Mouse (Mus musculus): ENCODE results near the gene Rnaseh2c. TPM values are rescaled to one million over a fixed set of nuclear protein-coding genes. Genes with fewer than 3 reads are reported as not detected.

Gene Rnaseh2c
- polyA plus RNA-seq, 1 experiment: 77.8 TPM

DNA sequence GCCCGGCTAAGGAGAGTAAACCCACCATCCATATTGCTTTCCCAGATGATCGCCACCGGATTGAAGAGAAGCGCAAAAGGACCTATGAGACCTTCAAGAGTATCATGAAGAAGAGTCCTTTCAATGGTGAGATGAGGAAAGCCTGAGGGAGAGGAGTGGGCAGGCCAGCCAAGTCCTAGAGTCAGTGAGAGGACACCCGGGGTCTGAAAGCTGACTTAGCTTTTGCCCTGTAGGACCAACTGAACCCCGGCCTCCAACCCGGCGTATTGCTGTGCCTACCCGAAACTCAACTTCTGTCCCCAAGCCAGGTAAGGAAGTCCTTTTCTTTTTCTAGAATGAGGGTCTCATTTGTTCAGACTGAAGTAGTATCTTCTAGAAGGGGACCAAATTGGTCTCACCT lies 43.6 kb downstream of the Rnaseh2c start:
- H3K4me3 ChIP-seq (ENCODE audit: insufficient read depth, poor library complexity, severe bottlenecking): no peak overlapping the region
- peaks cover 70% of the 10 kb centered on the region for H3K36me3 ChIP-seq (ENCODE audit: control insufficient read depth, insufficient read depth)

DNA sequence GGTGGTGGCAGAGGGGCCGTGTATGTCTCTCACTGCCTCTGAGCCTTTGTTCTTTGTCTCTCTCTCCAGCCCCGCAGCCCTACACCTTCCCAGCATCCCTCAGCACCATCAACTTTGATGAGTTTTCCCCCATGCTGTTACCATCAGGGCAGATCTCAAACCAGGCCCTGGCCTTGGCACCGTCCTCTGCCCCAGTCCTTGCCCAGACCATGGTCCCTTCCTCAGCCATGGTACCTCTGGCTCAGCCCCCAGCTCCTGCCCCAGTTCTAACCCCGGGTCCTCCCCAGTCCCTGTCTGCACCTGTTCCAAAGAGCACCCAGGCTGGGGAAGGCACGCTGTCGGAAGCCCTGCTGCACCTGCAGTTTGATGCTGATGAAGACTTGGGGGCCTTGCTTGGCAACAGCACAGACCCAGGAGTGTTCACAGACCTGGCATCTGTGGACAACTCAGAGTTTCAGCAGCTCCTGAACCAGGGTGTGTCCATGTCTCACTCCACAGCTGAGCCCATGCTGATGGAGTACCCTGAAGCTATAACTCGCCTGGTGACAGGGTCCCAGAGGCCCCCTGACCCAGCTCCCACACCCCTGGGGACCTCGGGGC lies 45.2 kb downstream of the Rnaseh2c start:
- no peak overlapping the region for H3ac ChIP-seq (ENCODE audit: control insufficient read depth, insufficient read length, low read depth)
- peaks cover 71% of the 10 kb centered on the region for H3K36me3 ChIP-seq (ENCODE audit: control insufficient read depth, insufficient read depth)
- no peak overlapping the region for H3K4me3 ChIP-seq (ENCODE audit: insufficient read depth, poor library complexity, severe bottlenecking)
- H3K79me3 ChIP-seq (ENCODE audit: low read depth): no peaks in the 10 kb centered on the region
- H3K79me2 ChIP-seq (ENCODE audit: control insufficient read depth, insufficient read depth): no peaks in the 10 kb centered on the region
- no peak for TF ChIP-seq CEBPB (IDR thresholded peaks at IDR 0.05; ENCODE audit: low read depth)
- TF ChIP-seq CTCF (IDR thresholded peaks at IDR 0.05; ENCODE audit: control insufficient read depth, insufficient read depth, insufficient read length): no peak
- no peak for TF ChIP-seq MYOG (IDR thresholded peaks at IDR 0.05; ENCODE audit: control insufficient read depth, extremely low read depth, insufficient read length)
- no peak for TF ChIP-seq FOSL1 (IDR thresholded peaks at IDR 0.05; ENCODE audit: insufficient read depth, low read length, poor library complexity, severe bottlenecking)
- H3K27me3 ChIP-seq (ENCODE audit: control insufficient read depth, insufficient read depth, insufficient read length): no peaks in the 10 kb centered on the region

More for the DNA sequence above, 43.6 kb downstream of the Rnaseh2c start:
- H3K79me3 ChIP-seq (ENCODE audit: low read depth): no peaks in the 10 kb centered on the region
- TF ChIP-seq CEBPB (IDR thresholded peaks at IDR 0.05; ENCODE audit: low read depth) (no peak), MYOD1 (IDR thresholded peaks at IDR 0.05; ENCODE audit: control insufficient read depth, insufficient read length, low read depth) (no peak), MAX (IDR thresholded peaks at IDR 0.05) (no peak), USF1 (IDR thresholded peaks at IDR 0.05; ENCODE audit: low read depth) (no peak), MYOG (IDR thresholded peaks at IDR 0.05; ENCODE audit: control insufficient read depth, extremely low read depth, insufficient read length) (no peak), FOSL1 (IDR thresholded peaks at IDR 0.05; ENCODE audit: insufficient read depth, low read length, poor library complexity, severe bottlenecking) (no peak), CTCF (IDR thresholded peaks at IDR 0.05; ENCODE audit: control insufficient read depth, insufficient read depth, insufficient read length) (no peak)
- H3K79me2 ChIP-seq (ENCODE audit: control insufficient read depth, insufficient read depth): peaks cover 2% of the 10 kb centered on the region
- H3K27me3 ChIP-seq (ENCODE audit: control insufficient read depth, insufficient read depth, insufficient read length): no peaks in the 10 kb centered on the region
- H3ac ChIP-seq (ENCODE audit: control insufficient read depth, insufficient read length, low read depth): no peak overlapping the region

DNA sequence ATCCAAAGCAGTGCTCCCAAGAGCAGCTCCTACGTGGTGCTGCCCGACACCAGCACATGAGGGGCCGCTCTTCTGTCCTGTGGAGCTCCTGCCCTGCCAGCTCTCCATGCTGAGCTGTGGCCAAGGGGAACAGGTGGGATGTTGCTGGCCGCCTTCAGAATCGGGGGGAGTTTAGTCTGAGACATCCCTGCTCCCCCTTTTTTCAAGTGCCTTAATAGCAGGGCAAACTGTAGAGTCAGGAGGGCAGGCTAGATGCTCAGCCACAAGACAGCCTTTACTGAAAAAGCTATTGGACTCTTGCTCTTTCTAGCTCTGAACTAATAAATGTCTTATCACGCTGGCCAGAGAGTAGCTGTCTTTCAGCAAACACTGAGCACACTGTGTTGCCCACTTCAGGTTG lies 46.1 kb downstream of the Rnaseh2c start:
- Histone ChIP-seq H3K27me3 (ENCODE audit: control insufficient read depth, insufficient read depth, insufficient read length) (no peaks in the 10 kb centered on the region), H3K4me3 (ENCODE audit: insufficient read depth, poor library complexity, severe bottlenecking) (no peak overlapping the region), H3K36me3 (ENCODE audit: control insufficient read depth, insufficient read depth) (peaks cover 61% of the 10 kb centered on the region), H3K79me3 (ENCODE audit: low read depth) (no peaks in the 10 kb centered on the region), H3ac (ENCODE audit: control insufficient read depth, insufficient read length, low read depth) (no peak overlapping the region), H3K79me2 (ENCODE audit: control insufficient read depth, insufficient read depth) (no peaks in the 10 kb centered on the region)
- TF ChIP-seq CTCF (IDR thresholded peaks at IDR 0.05; ENCODE audit: control insufficient read depth, insufficient read depth, insufficient read length) (no peak), CEBPB (IDR thresholded peaks at IDR 0.05; ENCODE audit: low read depth) (no peak)

DNA sequence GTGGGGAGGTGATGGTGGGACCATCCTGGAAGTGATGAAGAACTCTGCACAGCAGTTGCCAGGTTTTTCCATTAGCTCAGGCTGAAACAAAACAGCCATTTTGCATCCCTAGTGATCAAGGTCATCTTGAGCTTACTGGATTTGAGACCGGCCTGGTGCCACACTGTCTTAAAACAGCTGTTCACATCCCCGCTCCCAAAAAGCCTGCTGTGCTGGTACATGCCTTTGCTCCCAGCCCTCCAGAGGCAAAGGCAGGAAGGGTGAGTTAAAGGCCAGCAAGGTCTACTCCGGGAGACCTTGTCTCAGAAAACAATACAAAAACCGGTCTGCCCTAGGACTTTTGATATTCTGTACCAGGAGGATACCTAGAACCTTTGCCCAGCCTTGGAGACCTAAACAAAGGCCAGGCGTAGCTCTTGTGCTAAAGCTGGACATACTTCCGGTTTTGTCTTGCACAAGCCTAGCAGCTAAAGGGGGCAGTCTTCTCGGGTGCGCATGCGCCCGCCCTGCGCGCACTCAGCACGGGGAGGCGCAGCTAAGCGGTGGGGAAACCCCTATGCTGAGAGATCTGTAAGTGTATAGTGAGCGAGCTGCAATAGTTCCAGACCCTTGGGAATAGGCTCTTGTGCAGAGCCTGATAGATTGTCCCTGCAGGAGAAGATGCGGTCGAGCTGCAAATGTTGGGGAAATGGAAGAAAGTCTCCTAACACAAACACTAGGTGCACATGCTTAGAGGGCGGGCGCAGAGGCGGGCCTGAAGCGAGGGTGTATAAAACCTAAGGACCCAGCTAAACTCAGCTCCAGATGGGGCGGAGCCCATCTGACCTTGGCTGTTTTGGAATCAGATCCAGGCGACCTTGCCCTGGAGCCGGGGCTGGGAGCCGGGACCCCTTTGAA lies 47.0 kb downstream of the Rnaseh2c start:
- Histone ChIP-seq H3K79me2 (ENCODE audit: control insufficient read depth, insufficient read depth) (no peaks in the 10 kb centered on the region), H3K36me3 (ENCODE audit: control insufficient read depth, insufficient read depth) (peaks cover 54% of the 10 kb centered on the region), H3ac (ENCODE audit: control insufficient read depth, insufficient read length, low read depth) (peak overlapping the region; percentile 28), H3K27me3 (ENCODE audit: control insufficient read depth, insufficient read depth, insufficient read length) (no peaks in the 10 kb centered on the region), H3K79me3 (ENCODE audit: low read depth) (no peaks in the 10 kb centered on the region), H3K4me3 (ENCODE audit: insufficient read depth, poor library complexity, severe bottlenecking) (no peak overlapping the region)
- no peak for TF ChIP-seq MYOD1 (IDR thresholded peaks at IDR 0.05; ENCODE audit: control insufficient read depth, insufficient read length, low read depth)
- TF ChIP-seq MAX (IDR thresholded peaks at IDR 0.05): no peak
- no peak for TF ChIP-seq USF1 (IDR thresholded peaks at IDR 0.05; ENCODE audit: low read depth)
- TF ChIP-seq CEBPB (IDR thresholded peaks at IDR 0.05; ENCODE audit: low read depth): peak; percentile 61
- TF ChIP-seq FOSL1 (IDR thresholded peaks at IDR 0.05; ENCODE audit: insufficient read depth, low read length, poor library complexity, severe bottlenecking): no peak

DNA sequence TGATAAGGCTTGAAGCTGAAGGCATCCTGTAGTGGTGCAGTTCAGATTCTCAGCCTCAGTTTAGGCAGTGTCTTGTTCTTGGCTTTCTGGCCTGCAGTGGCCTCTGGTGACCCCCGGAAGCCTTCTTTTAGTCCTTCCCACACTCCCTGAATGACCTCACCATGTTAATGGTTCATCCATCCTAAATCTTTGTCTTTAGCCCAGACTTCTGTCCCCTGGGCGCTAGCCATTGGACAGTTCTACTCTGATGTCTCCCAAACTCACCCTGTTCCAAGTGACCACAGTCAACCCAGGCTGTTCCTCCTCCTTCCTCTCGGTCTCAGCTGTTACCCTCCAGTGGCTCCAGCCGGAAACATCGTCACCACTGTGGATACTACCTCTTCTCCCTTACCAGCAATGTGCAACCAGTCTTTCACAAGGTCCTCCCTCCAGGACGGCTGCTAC lies 47.6 kb downstream of the Rnaseh2c start:
- H3K4me3 ChIP-seq (ENCODE audit: insufficient read depth, poor library complexity, severe bottlenecking): no peak overlapping the region
- H3K79me2 ChIP-seq (ENCODE audit: control insufficient read depth, insufficient read depth): no peaks in the 10 kb centered on the region
- H3K36me3 ChIP-seq (ENCODE audit: control insufficient read depth, insufficient read depth): peaks cover 53% of the 10 kb centered on the region
- H3K79me3 ChIP-seq (ENCODE audit: low read depth): no peaks in the 10 kb centered on the region
- no peaks in the 10 kb centered on the region for H3K27me3 ChIP-seq (ENCODE audit: control insufficient read depth, insufficient read depth, insufficient read length)
- TF ChIP-seq MYOD1 (IDR thresholded peaks at IDR 0.05; ENCODE audit: control insufficient read depth, insufficient read length, low read depth) (no peak), CTCF (IDR thresholded peaks at IDR 0.05; ENCODE audit: control insufficient read depth, insufficient read depth, insufficient read length) (no peak), FOSL1 (IDR thresholded peaks at IDR 0.05; ENCODE audit: insufficient read depth, low read length, poor library complexity, severe bottlenecking) (no peak), USF1 (IDR thresholded peaks at IDR 0.05; ENCODE audit: low read depth) (no peak)
- peak overlapping the region; percentile 28 for H3ac ChIP-seq (ENCODE audit: control insufficient read depth, insufficient read length, low read depth)

All from C2C12 (cell line).